Mouse (Mus musculus) olfactory bulb, adult 2 months (tissue): ENCODE data around the gene Foxs1.

Experiments used
- CTCF ChIP-seq: fragments of 200-500 bp; IDR thresholded peaks from 2 replicates; pipeline ENCODE4 v1.5.1; 2012; ENCODE audit warnings: low read depth, mild to moderate bottlenecking, low read length, moderate library complexity; ENCODE audit not compliant: insufficient read depth
- POLR2A ChIP-seq: fragments of 200-500 bp; IDR thresholded peaks from 2 replicates; pipeline ENCODE4 v1.6.1; 2012; ENCODE audit warnings: mild to moderate bottlenecking, low read depth, low read length, moderate library complexity; ENCODE audit not compliant: insufficient read depth

DNA sequence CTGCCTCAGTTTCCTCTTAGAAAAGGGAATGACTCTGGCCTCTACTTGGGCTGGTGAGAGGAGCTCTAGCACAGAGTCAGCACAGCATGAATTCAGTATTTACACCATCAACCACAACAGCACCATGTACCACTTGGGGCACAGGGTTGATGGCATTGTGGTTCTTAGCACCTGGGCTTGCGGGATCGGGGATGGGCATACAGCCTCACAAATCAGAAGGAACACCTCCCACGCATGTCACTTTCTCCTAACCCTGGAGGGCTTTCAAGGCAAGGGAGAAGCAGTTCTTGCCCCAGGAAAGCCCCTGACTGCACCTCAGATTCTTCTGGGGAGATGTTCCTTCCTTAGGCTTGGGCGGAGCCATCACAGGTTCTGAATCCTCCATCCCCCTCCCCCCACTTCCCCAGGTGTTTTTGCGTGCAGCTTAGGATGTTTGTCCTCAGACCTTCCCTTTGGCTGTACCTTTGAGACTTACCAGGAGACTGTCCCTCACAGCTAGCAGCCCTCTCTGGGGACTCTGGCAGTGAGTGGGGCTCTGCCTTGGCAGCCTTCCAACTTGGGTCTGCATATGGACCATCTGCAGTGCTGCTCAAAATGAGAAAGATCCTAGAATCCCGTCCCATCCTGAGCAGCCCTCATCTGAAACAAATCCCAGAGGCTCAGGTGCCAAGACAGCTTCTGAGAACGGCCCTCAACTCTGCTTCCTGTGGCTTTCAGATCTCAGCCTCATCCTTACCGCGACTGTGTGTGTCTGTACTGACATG lies 26.6 kb downstream of the Foxs1 start:
- TF ChIP-seq CTCF (no peak), POLR2A (no peak)
